Mouse (Mus musculus) intestine, embryonic 15.5 days (tissue): ENCODE measurements around the gene Pcf11. TPM values are rescaled to one million over a fixed set of nuclear protein-coding genes. Genes with fewer than 3 reads are reported as not detected.
A peak's percentile ranks its signal among the peaks of the same experiment; 100 is the strongest.

Source experiments
- ATAC-seq: fragments of 200-750 bp; cut with Nextera tagmentation; 2 replicates; pipeline ENCODE4 v1.8.0; 2017; ENCODE audit warnings: moderate TSS enrichment, moderate library complexity
- H3K27ac ChIP-seq: fragments of 300-500 bp; sonication (generic); 2 replicates; pipeline ENCODE4 v1.5.1; 2015; ENCODE audit warnings: mild to moderate bottlenecking, inconsistent platforms
- H3K27me3 ChIP-seq: fragments of 300-500 bp; sonication (generic); replicated peaks from 2 replicates; pipeline ENCODE4 v1.6.1; 2015; ENCODE audit warnings: inconsistent platforms
- H3K36me3 ChIP-seq: fragments of 300-500 bp; sonication (generic); 2 replicates; pipeline ENCODE4 v1.6.1; 2015; ENCODE audit warnings: inconsistent platforms
- H3K4me1 ChIP-seq: fragments of 300-500 bp; sonication (generic); replicated peaks from 2 replicates; pipeline ENCODE4 v1.6.1; 2015; ENCODE audit warnings: inconsistent platforms
- H3K4me2 ChIP-seq: fragments of 300-500 bp; sonication (generic); replicated peaks from 2 replicates; pipeline ENCODE4 v1.6.1; 2015; ENCODE audit warnings: mild to moderate bottlenecking, inconsistent platforms
- H3K4me3 ChIP-seq: fragments of 300-500 bp; sonication (generic); replicated peaks from 2 replicates; pipeline ENCODE4 v1.5.1; 2015; ENCODE audit warnings: inconsistent platforms
- H3K9ac ChIP-seq: fragments of 300-500 bp; sonication (generic); 2 replicates; pipeline ENCODE4 v1.6.1; 2015; ENCODE audit warnings: inconsistent platforms
- H3K9me3 ChIP-seq: fragments of 300-500 bp; sonication (generic); 2 replicates; pipeline ENCODE4 v1.6.1; 2016; ENCODE audit warnings: inconsistent platforms
- WGBS: fragments of 180-500 bp; shearing (Covaris S2); methylation state at CpG from one replicate; pipeline ENCODE4 v1.1.7; 2015; 5-methylcytosine and 5-hydroxymethylcytosine counted together
- polyA plus RNA-seq: library from polyadenylated mRNA; unstranded; fragments of >200 nt; fragmentation: Nextera tagmentation; extraction: Ambion mirVana; gene quantifications from 2 replicates; pipeline ENCODE4 v1.2.1, GENCODE M21; 2015

Gene Pcf11
- polyA plus RNA-seq, 1 experiment from 2014 or later = 20.1 TPM

- Histone ChIP-seq H3K9ac (no peak overlapping the region), H3K27me3 (no peaks in the 10 kb centered on the region), H3K36me3 (no peaks in the 10 kb centered on the region), H3K4me2 (no peak overlapping the region), H3K27ac (no peak overlapping the region), H3K9me3 (no peaks in the 10 kb centered on the region), H3K4me1 (no peaks in the 10 kb centered on the region), H3K4me3 (no peak overlapping the region)
- ATAC-seq = peak; percentile 77
- 53% methylated on average over 4 of the region's 4 CpGs for WGBS
Observed at GRCm38 (mm10) chr7:92677346-92677745, 7.6 kb upstream of the Pcf11 start.

- Histone ChIP-seq H3K36me3 (no peaks in the 10 kb centered on the region), H3K4me3 (no peak overlapping the region), H3K4me1 (no peaks in the 10 kb centered on the region), H3K27ac (no peak overlapping the region), H3K9me3 (no peaks in the 10 kb centered on the region), H3K4me2 (no peak overlapping the region), H3K27me3 (no peaks in the 10 kb centered on the region), H3K9ac (no peak overlapping the region)
- no peak for ATAC-seq
- 81% methylated on average over 3 of the region's 3 CpGs for WGBS
Observed at GRCm38 (mm10) chr7:92675131-92675530, 5.4 kb upstream of the Pcf11 start.

DNA sequence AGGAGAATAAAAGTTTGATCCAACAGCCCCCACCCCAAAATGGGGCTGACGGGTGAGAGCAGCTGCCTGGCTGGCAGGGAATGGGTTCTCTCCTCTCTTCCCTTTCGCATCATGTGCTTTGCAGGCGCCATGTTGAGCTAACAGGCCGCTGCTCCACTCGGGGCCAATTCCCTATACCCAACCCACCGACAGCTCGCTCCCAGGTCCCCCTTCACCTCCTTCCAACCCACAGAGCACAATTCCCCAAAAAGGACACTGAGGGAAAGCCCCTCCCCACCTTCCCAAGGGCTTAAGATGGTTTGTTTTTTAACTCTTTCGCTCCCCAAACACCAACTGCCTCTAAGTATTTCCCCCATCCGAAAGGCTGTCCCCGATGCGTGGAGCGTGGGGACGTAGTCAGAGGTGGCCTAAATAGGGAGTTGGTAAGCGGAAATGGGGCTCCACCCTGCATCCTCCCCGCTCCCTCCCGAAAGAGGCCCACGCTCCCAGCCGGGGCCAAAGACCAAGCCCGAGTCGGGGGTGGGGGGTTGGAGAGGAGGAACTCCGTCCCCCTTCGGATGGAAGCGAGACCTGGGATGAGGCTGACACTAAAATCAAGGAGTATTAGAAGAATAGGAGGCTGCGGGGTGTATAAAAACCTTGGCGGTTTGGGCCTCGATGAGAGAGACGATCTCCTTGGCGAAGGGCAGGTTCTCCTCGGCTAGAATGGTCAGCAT is 785 bp downstream of the Pcf11 start:
- H3K9me3 ChIP-seq = no peaks in the 10 kb centered on the region
- peak overlapping the region; percentile 98 for H3K9ac ChIP-seq
- no peaks in the 10 kb centered on the region for H3K36me3 ChIP-seq
- peak overlapping the region; percentile 72 for H3K4me3 ChIP-seq
- peaks cover 3% of the 10 kb centered on the region for H3K4me1 ChIP-seq
- peak overlapping the region; percentile 97 for H3K27ac ChIP-seq
- H3K27me3 ChIP-seq = no peaks in the 10 kb centered on the region
- H3K4me2 ChIP-seq = peak overlapping the region; percentile 57
- WGBS = under 1% methylated on average over 29 of the region's 29 CpGs
- ATAC-seq = peak; percentile 26

GRCm38 (mm10) chr7:92666274-92666820 is 3.4 kb downstream of the Pcf11 start:
- Histone ChIP-seq H3K4me2 (peak overlapping the region; percentile 57; the same call in 1 of the 2 replicates), H3K4me3 (no peak overlapping the region), H3K9me3 (no peaks in the 10 kb centered on the region), H3K4me1 (peaks cover 3% of the 10 kb centered on the region), H3K27ac (no peak overlapping the region), H3K36me3 (no peaks in the 10 kb centered on the region), H3K9ac (no peak overlapping the region), H3K27me3 (no peaks in the 10 kb centered on the region)
- WGBS = 77% methylated on average over 7 of the region's 7 CpGs
- no peak for ATAC-seq

GRCm38 (mm10) chr7:92658050-92658449 is 11.7 kb downstream of the Pcf11 start:
- Histone ChIP-seq H3K4me2 (no peak overlapping the region), H3K27ac (no peak overlapping the region), H3K9me3 (no peaks in the 10 kb centered on the region), H3K36me3 (peaks cover 24% of the 10 kb centered on the region), H3K4me1 (no peaks in the 10 kb centered on the region), H3K27me3 (no peaks in the 10 kb centered on the region), H3K9ac (no peak overlapping the region), H3K4me3 (no peak overlapping the region)
- WGBS = 93% methylated on average over 5 of the region's 5 CpGs
- peak; percentile 39 for ATAC-seq

GRCm38 (mm10) chr7:92656386-92656785 is 13.3 kb downstream of the Pcf11 start:
- no peak for ATAC-seq
- no peak overlapping the region for H3K4me3 ChIP-seq
- H3K36me3 ChIP-seq = peaks cover 24% of the 10 kb centered on the region
- H3K9me3 ChIP-seq = no peaks in the 10 kb centered on the region
- H3K4me2 ChIP-seq = no peak overlapping the region
- no peaks in the 10 kb centered on the region for H3K27me3 ChIP-seq
- 84% methylated on average over 2 of the region's 2 CpGs for WGBS
- H3K9ac ChIP-seq = no peak overlapping the region
- H3K4me1 ChIP-seq = no peaks in the 10 kb centered on the region
- H3K27ac ChIP-seq = no peak overlapping the region

DNA sequence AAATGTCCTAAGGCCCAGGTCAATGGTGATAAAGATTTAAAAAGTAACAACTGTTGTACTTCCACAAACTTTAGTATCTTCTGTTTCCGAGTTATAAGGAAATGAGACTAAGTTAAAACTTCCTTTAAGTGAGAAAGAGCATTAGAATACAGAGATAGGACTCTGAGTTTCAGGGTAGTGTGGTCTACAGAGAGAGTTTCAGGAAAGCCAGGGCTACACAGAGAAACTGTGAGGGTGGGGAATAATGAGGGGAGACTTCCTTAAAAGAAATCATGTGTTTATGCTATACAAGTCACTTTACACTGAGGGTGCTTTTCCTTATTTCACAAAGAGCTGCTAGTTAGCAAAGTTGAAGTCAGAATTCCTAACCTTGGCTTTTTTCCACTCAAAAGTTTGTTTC is 16.4 kb downstream of the Pcf11 start:
- H3K4me2 ChIP-seq = no peak overlapping the region
- ATAC-seq = no peak
- no peak overlapping the region for H3K4me3 ChIP-seq
- H3K27ac ChIP-seq = no peak overlapping the region
- H3K4me1 ChIP-seq = no peaks in the 10 kb centered on the region
- H3K36me3 ChIP-seq = peaks cover 16% of the 10 kb centered on the region
- H3K9ac ChIP-seq = no peak overlapping the region
- WGBS = 81% methylated on average over 1 of the region's 1 CpGs
- H3K9me3 ChIP-seq = no peaks in the 10 kb centered on the region
- no peaks in the 10 kb centered on the region for H3K27me3 ChIP-seq

DNA sequence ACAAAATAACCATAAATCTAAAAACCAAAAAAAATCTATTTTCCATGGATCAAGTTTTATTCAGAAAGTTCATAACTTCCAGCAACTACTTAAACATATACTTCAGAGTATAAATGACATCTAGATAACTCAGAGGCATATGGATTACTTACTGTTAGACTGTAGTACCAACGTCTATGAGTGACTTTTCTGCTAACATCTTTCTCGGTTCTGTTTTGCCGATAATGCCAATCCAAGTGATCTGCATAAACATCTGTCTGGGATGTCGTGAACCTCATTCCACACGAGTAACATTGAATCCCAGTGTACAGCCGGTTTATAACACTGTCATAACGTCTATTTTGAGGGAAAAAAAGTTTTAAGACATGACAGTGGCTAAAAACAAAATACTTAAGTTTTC is 21.9 kb downstream of the Pcf11 start:
- Histone ChIP-seq H3K9ac (no peak overlapping the region), H3K4me2 (no peak overlapping the region), H3K27me3 (no peaks in the 10 kb centered on the region), H3K36me3 (peaks cover 7% of the 10 kb centered on the region; the same call in 1 of the 2 replicates), H3K27ac (no peak overlapping the region), H3K4me3 (no peak overlapping the region), H3K4me1 (no peaks in the 10 kb centered on the region), H3K9me3 (no peaks in the 10 kb centered on the region)
- 80% methylated on average over 7 of the region's 7 CpGs for WGBS
- no peak for ATAC-seq

- Histone ChIP-seq H3K36me3 (peaks cover 8% of the 10 kb centered on the region), H3K27ac (no peak overlapping the region), H3K9ac (no peak overlapping the region), H3K27me3 (no peaks in the 10 kb centered on the region), H3K9me3 (no peaks in the 10 kb centered on the region), H3K4me3 (no peak overlapping the region), H3K4me1 (no peaks in the 10 kb centered on the region), H3K4me2 (no peak overlapping the region)
- no peak for ATAC-seq
Observed at GRCm38 (mm10) chr7:92642358-92642757, 27.4 kb downstream of the Pcf11 start.

GRCm38 (mm10) chr7:92638050-92638449 is 31.7 kb downstream of the Pcf11 start:
- Histone ChIP-seq H3K9ac (no peak overlapping the region), H3K27ac (no peak overlapping the region), H3K4me3 (peak overlapping the region; percentile 75), H3K4me2 (peak overlapping the region; percentile 98), H3K9me3 (no peaks in the 10 kb centered on the region), H3K27me3 (no peaks in the 10 kb centered on the region), H3K4me1 (peaks cover 8% of the 10 kb centered on the region; the same call in 1 of the 2 replicates), H3K36me3 (peaks cover 3% of the 10 kb centered on the region; the same call in 1 of the 2 replicates)
- WGBS = 85% methylated on average over 5 of the region's 5 CpGs
- no peak for ATAC-seq

DNA sequence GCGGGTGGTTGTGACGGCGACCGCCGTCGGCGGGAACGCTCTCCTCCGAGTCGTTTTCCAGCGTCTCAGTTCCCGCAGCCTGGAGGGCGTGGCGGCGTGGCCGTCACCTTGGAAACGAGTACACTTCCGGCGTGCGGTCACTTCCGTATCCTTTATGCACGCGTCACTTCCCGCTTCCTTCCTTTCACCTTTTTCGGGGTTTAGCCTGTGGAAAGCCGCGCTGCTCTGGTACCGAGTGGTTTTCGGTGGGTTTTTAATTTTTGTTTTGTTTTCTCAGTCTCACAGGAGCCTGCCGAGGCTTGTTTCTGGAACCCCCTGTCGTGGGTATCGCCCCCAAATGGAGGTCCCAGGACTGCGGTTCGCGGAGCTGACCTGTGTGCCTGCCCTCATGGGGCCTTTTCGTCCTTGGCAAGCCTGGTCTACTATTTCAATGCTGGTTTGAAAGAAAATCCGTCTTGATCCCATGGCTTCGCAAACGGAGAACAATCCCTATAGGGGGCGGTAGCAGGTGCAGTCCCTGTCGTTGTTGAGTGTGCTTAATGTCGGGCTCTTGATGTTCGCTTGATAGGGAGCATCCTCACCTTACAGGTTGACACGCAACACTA is 32.6 kb downstream of the Pcf11 start, which contains the start of gene Ankrd42:
Ankrd42 (minus strand) TSS at position 122 of the 605 bp plus-strand sequence.
- Histone ChIP-seq H3K4me2 (peak within 1 kb of the TSS; percentile 98), H3K27me3 (no peaks in the 10 kb centered on the region), H3K9me3 (no peaks in the 10 kb centered on the region), H3K4me3 (peak within 1 kb of the TSS; percentile 75), H3K9ac (peak within 1 kb of the TSS; percentile 67), H3K27ac (peak within 1 kb of the TSS; percentile 64), H3K36me3 (peaks cover 3% of the 10 kb centered on the region; the same call in 1 of the 2 replicates), H3K4me1 (peaks cover 8% of the 10 kb centered on the region; the same call in 1 of the 2 replicates)
- ATAC-seq = peak; percentile 99
- under 1% methylated on average over 44 of the region's 44 CpGs for WGBS

- ATAC-seq = peak; percentile 81
- H3K36me3 ChIP-seq = peaks cover 3% of the 10 kb centered on the region; the same call in 1 of the 2 replicates
- peak overlapping the region; percentile 75 for H3K4me3 ChIP-seq
- no peaks in the 10 kb centered on the region for H3K9me3 ChIP-seq
- peak overlapping the region; percentile 98 for H3K4me2 ChIP-seq
- no peak overlapping the region for H3K27ac ChIP-seq
- WGBS = 2% methylated on average over 49 of the region's 49 CpGs
- peaks cover 8% of the 10 kb centered on the region; the same call in 1 of the 2 replicates for H3K4me1 ChIP-seq
- no peaks in the 10 kb centered on the region for H3K27me3 ChIP-seq
- H3K9ac ChIP-seq = peak overlapping the region; percentile 67
Observed at GRCm38 (mm10) chr7:92636295-92637011, 33.3 kb downstream of the Pcf11 start.
